Mouse (Mus musculus): Measurements from ENCODE around the gene Epha4. TPM values are rescaled to one million over a fixed set of nuclear protein-coding genes. Genes with fewer than 3 reads are reported as not detected.

Epha4 gene
- total RNA-seq, 4 experiments from 2014 or later: 1.1 to 1.4 (median 1.2) TPM

GRCm38 (mm10) chr1:77484766-77485596 lies 29.9 kb downstream of the Epha4 start:
- no peak for DNase-seq (ENCODE audit: low spot score in 2 of 2)

GRCm38 (mm10) chr1:77475808-77476413 lies 39.0 kb downstream of the Epha4 start:
- no peak for DNase-seq (ENCODE audit: low spot score in 2 of 2)

GRCm38 (mm10) chr1:77473446-77474376 lies 41.2 kb downstream of the Epha4 start:
- DNase-seq (ENCODE audit: low spot score in 2 of 2): no peak

- DNase-seq (ENCODE audit: low spot score in 2 of 2): no peak
These were observed 42.3 kb downstream of the Epha4 start for GRCm38 (mm10) chr1:77472566-77472965.

- DNase-seq (ENCODE audit: low spot score in 2 of 2): no peak
These were observed 43.4 kb downstream of the Epha4 start for GRCm38 (mm10) chr1:77471447-77471846.

GRCm38 (mm10) chr1:77471037-77471436 lies 43.9 kb downstream of the Epha4 start:
- no peak for DNase-seq (ENCODE audit: low spot score in 2 of 2)

GRCm38 (mm10) chr1:77468717-77469314 lies 46.1 kb downstream of the Epha4 start:
- no peak for DNase-seq (ENCODE audit: low spot score in 2 of 2)

- DNase-seq (ENCODE audit: low spot score in 2 of 2): no peak
These were observed 49.4 kb downstream of the Epha4 start for GRCm38 (mm10) chr1:77465524-77465923.

- DNase-seq (ENCODE audit: low spot score in 2 of 2): no peak
These were observed 50.8 kb downstream of the Epha4 start for GRCm38 (mm10) chr1:77464108-77464507.

GRCm38 (mm10) chr1:77461877-77462615 lies 52.8 kb downstream of the Epha4 start:
- DNase-seq (ENCODE audit: low spot score in 2 of 2): no peak

GRCm38 (mm10) chr1:77460831-77461629 lies 53.9 kb downstream of the Epha4 start:
- no peak for DNase-seq (ENCODE audit: low spot score in 2 of 2)

GRCm38 (mm10) chr1:77458751-77459385 lies 56.0 kb downstream of the Epha4 start:
- DNase-seq (ENCODE audit: low spot score in 2 of 2): no peak

GRCm38 (mm10) chr1:77457446-77457800 lies 57.5 kb downstream of the Epha4 start:
- no peak for DNase-seq (ENCODE audit: low spot score in 2 of 2)

- DNase-seq (ENCODE audit: low spot score in 2 of 2): no peak
These were observed 58.0 kb downstream of the Epha4 start for GRCm38 (mm10) chr1:77456695-77457445.

GRCm38 (mm10) chr1:77453811-77454210 lies 61.1 kb downstream of the Epha4 start:
- DNase-seq (ENCODE audit: low spot score in 2 of 2): no peak

- DNase-seq (ENCODE audit: low spot score in 2 of 2): no peak
These were observed 62.2 kb downstream of the Epha4 start for GRCm38 (mm10) chr1:77452721-77453120.

GRCm38 (mm10) chr1:77451541-77451940 lies 63.3 kb downstream of the Epha4 start:
- no peak for DNase-seq (ENCODE audit: low spot score in 2 of 2)

- no peak for DNase-seq (ENCODE audit: low spot score in 2 of 2)
These were observed 64.7 kb downstream of the Epha4 start for GRCm38 (mm10) chr1:77450201-77450600.
